In genomic region chr8:4013402-4014184, GRCm38 (mm10) we compare ENCODE assay signal across 21 mouse cellular contexts. TPM values are rescaled to one million over a fixed set of nuclear protein-coding genes. Genes with fewer than 3 reads are reported as not detected.
"Had no signal": no experiment of that assay in that cellular context is flagged by ENCODE, and none has a peak within 500 bp of the region (broad histone marks: within the 10 kb centered on the region; RNA-seq: fewer than 3 reads in every experiment).

No protein-coding gene starts in this region.

- H3K27me3 ChIP-seq: liver, embryonic 13.5 days; midbrain, embryonic 12.5 days; midbrain, embryonic 15.5 days; stomach, embryonic 15.5 days had no signal

- H3K9me3 ChIP-seq: liver, embryonic 13.5 days; midbrain, embryonic 15.5 days; stomach, embryonic 15.5 days had no signal

- H3K36me3 ChIP-seq: liver, embryonic 13.5 days; midbrain, embryonic 12.5 days; midbrain, embryonic 15.5 days; stomach, embryonic 15.5 days had no signal

- H3K4me3 ChIP-seq: layer of hippocampus, adult 2 months; left cerebral cortex, adult 2 months; liver, embryonic 13.5 days; midbrain, embryonic 12.5 days; midbrain, embryonic 15.5 days; myocyte; stomach, embryonic 15.5 days had no signal

- ATAC-seq: liver, postnatal 0 days; lung, postnatal 0 days; midbrain, embryonic 15.5 days had no signal

- H3K4me2 ChIP-seq: liver, embryonic 13.5 days; lung, embryonic 14.5 days; midbrain, embryonic 12.5 days; midbrain, embryonic 15.5 days; stomach, embryonic 15.5 days had no signal

- H3K27ac ChIP-seq: kidney, postnatal 0 days; layer of hippocampus, adult 2 months; left cerebral cortex, adult 2 months; liver, embryonic 13.5 days; macrophage; midbrain, embryonic 12.5 days; midbrain, embryonic 15.5 days; stomach, embryonic 15.5 days had no signal

- H3K4me1 ChIP-seq: liver, embryonic 13.5 days; midbrain, embryonic 12.5 days; midbrain, embryonic 15.5 days; stomach, embryonic 15.5 days had no signal

- H3K9ac ChIP-seq: liver, embryonic 13.5 days; liver, postnatal 0 days; lung, embryonic 14.5 days; midbrain, embryonic 12.5 days; midbrain, embryonic 15.5 days; stomach, embryonic 15.5 days had no signal

- DNase-seq: kidney, adult 2 months; kidney, postnatal 25 days; layer of hippocampus, postnatal 36 days; liver, embryonic 13.5 days; liver, postnatal 0 days; lung, embryonic 14.5 days; right cerebral cortex, adult 18-20 months; right cerebral cortex, postnatal 14 days; right cerebral cortex, postnatal 4 days; thymus, adult 2 months; thymus, postnatal 14 days; thymus, postnatal 4 days had no signal

RNA-seq across cellular contexts. Expression of gene Cd209c, which starts 59.0 kb away (rescaled TPM):
- polyA plus RNA-seq: liver, postnatal 0 days; macrophage; myocyte had no signal
